Mouse (Mus musculus) cortical plate, adult 2 months (tissue): ENCODE measurements around the gene Cxxc4.

Experiments
- CTCF ChIP-seq: fragments of 200-500 bp; IDR thresholded peaks from 2 replicates; pipeline ENCODE4 v1.5.1; 2011; ENCODE audit warnings: mild to moderate bottlenecking, control low read depth, low read length; ENCODE audit not compliant: insufficient read depth; ENCODE audit errors: extremely low read depth
- POLR2A ChIP-seq: fragments of 200-500 bp; IDR thresholded peaks from 2 replicates; pipeline ENCODE4 v1.6.1; 2011; ENCODE audit warnings: mild to moderate bottlenecking, low read length, control low read depth; ENCODE audit not compliant: insufficient read depth; ENCODE audit errors: extremely low read depth

GRCm38 (mm10) chr3:134306507-134306906, 70.2 kb downstream of the Cxxc4 start:
- no peak for TF ChIP-seq CTCF
- no peak for TF ChIP-seq POLR2A
